Mouse (Mus musculus) megakaryocyte-erythroid progenitor cell, adult 5-6 weeks (primary cell): ENCODE results near the gene Zranb1. TPM values are rescaled to one million over a fixed set of nuclear protein-coding genes. Genes with fewer than 3 reads are reported as not detected.

ENCODE experiments used
- ATAC-seq: replicated peaks from 2 replicates; pipeline ENCODE4 v1.8.0; 2016; ENCODE audit warnings: mild to moderate bottlenecking, inconsistent platforms; ENCODE audit not compliant: severe bottlenecking, poor library complexity, low FRiP score, low TSS enrichment
- total RNA-seq, 2 experiments: library from RNA; stranded (forward) in 1 of 2; stranded (reverse) in 1 of 2; fragments of 200-1000, 215-1000 nt in 1 of 2; fragments of >200 nt in 1 of 2; fragmentation: Nextera tagmentation in 1 of 2; gene quantifications; 2 replicates each; pipeline ENCODE4 v1.2.3; 2014 to 2017

Zranb1 gene
- total RNA-seq, 2 experiments from 2014 or later: 26.6 to 53.5 TPM

- no peak for ATAC-seq
These were observed 63.8 kb downstream of the Zranb1 start for GRCm38 (mm10) chr7:132994628-132995191.

GRCm38 (mm10) chr7:132996391-132996790 lies 65.4 kb downstream of the Zranb1 start:
- ATAC-seq: peak; percentile 62

- ATAC-seq: no peak
These were observed 67.7 kb downstream of the Zranb1 start for GRCm38 (mm10) chr7:132998639-132999038.

- no peak for ATAC-seq
These were observed 68.1 kb downstream of the Zranb1 start for GRCm38 (mm10) chr7:132999061-132999460.

GRCm38 (mm10) chr7:133001388-133001787 lies 70.4 kb downstream of the Zranb1 start:
- ATAC-seq: no peak

- no peak for ATAC-seq
These were observed 71.3 kb downstream of the Zranb1 start for GRCm38 (mm10) chr7:133002271-133002670.

- peak; percentile 93 for ATAC-seq
These were observed 72.5 kb downstream of the Zranb1 start for GRCm38 (mm10) chr7:133003421-133003820.

- ATAC-seq: no peak
These were observed 74.8 kb downstream of the Zranb1 start for GRCm38 (mm10) chr7:133005772-133006171.

GRCm38 (mm10) chr7:133007343-133007742 lies 76.4 kb downstream of the Zranb1 start:
- ATAC-seq: peak; percentile 31; the same call in 1 of the 2 replicates

- ATAC-seq: no peak
These were observed 77.7 kb downstream of the Zranb1 start for GRCm38 (mm10) chr7:133008663-133009062.

GRCm38 (mm10) chr7:133009676-133010075 lies 78.7 kb downstream of the Zranb1 start:
- ATAC-seq: no peak

- no peak for ATAC-seq
These were observed 79.5 kb downstream of the Zranb1 start for GRCm38 (mm10) chr7:133010477-133010876.

- ATAC-seq: no peak
These were observed 80.2 kb downstream of the Zranb1 start for GRCm38 (mm10) chr7:133011191-133011590.

- no peak for ATAC-seq
These were observed 80.7 kb downstream of the Zranb1 start for GRCm38 (mm10) chr7:133011611-133012010.

- no peak for ATAC-seq
These were observed 81.9 kb downstream of the Zranb1 start for GRCm38 (mm10) chr7:133012637-133013366.

GRCm38 (mm10) chr7:133013923-133014322 lies 83.0 kb downstream of the Zranb1 start:
- ATAC-seq: no peak

- ATAC-seq: no peak
These were observed 83.7 kb downstream of the Zranb1 start for GRCm38 (mm10) chr7:133014631-133015030.

- ATAC-seq: no peak
These were observed 84.6 kb downstream of the Zranb1 start for GRCm38 (mm10) chr7:133015416-133016070.

GRCm38 (mm10) chr7:133018961-133019360 lies 88.0 kb downstream of the Zranb1 start:
- no peak for ATAC-seq

- no peak for ATAC-seq
These were observed 88.6 kb downstream of the Zranb1 start for GRCm38 (mm10) chr7:133019481-133020020.
